Mouse (Mus musculus): ENCODE measurements at regions not wholly inside any gene's neighbourhood (a gene's known extent, or its start where the extent isn't known, plus 50 kb on each side); places are given as distances from the start of the nearest gene placed in this dataset.

- no peak for DNase-seq
- WGBS: 58% methylated on average over 4 of the region's 4 CpGs
- no peaks in the 10 kb centered on the region for H3K4me1 ChIP-seq (ENCODE audit: control insufficient read depth, insufficient read depth, low read length)
- H3K27ac ChIP-seq (ENCODE audit: insufficient read depth, low read depth, low read length): no peak overlapping the region
- H3K27me3 ChIP-seq (replicated peaks; ENCODE audit: control insufficient read depth, insufficient read depth, low read length): no peaks in the 10 kb centered on the region
- no peak overlapping the region for H3K4me3 ChIP-seq (ENCODE audit: insufficient read depth, low read depth, low read length)
- TF ChIP-seq CTCF (conservative IDR thresholded peaks at IDR 0.05; ENCODE audit: insufficient read depth, insufficient read length, low read depth, low read length) (no peak), POLR2A (IDR thresholded peaks at IDR 0.05; ENCODE audit: low read depth, low read length) (no peak)
- H3K36me3 ChIP-seq (ENCODE audit: control insufficient read depth, insufficient read depth, low read length): no peaks in the 10 kb centered on the region
These were observed 1626.3 kb upstream of the Gm6569 start for GRCm38 (mm10) chr15:72208076-72208475.

- Histone ChIP-seq H3K4me1 (ENCODE audit: control insufficient read depth, insufficient read depth, low read length) (no peaks in the 10 kb centered on the region), H3K36me3 (ENCODE audit: control insufficient read depth, insufficient read depth, low read length) (no peaks in the 10 kb centered on the region), H3K27me3 (replicated peaks; ENCODE audit: control insufficient read depth, insufficient read depth, low read length) (no peaks in the 10 kb centered on the region), H3K4me3 (ENCODE audit: insufficient read depth, low read depth, low read length) (no peak overlapping the region), H3K27ac (ENCODE audit: insufficient read depth, low read depth, low read length) (no peak overlapping the region)
- TF ChIP-seq POLR2A (IDR thresholded peaks at IDR 0.05; ENCODE audit: low read depth, low read length) (no peak), CTCF (conservative IDR thresholded peaks at IDR 0.05; ENCODE audit: insufficient read depth, insufficient read length, low read depth, low read length) (no peak)
- 85% methylated on average over 7 of the region's 7 CpGs for WGBS
- no peak for DNase-seq
These were observed 1625.4 kb upstream of the Gm6569 start for GRCm38 (mm10) chr15:72208973-72209372.

- peak; percentile 6 for DNase-seq
- Histone ChIP-seq H3K27me3 (replicated peaks; ENCODE audit: control insufficient read depth, insufficient read depth, low read length) (no peaks in the 10 kb centered on the region), H3K4me3 (ENCODE audit: insufficient read depth, low read depth, low read length) (no peak overlapping the region), H3K4me1 (ENCODE audit: control insufficient read depth, insufficient read depth, low read length) (no peaks in the 10 kb centered on the region), H3K27ac (ENCODE audit: insufficient read depth, low read depth, low read length) (no peak overlapping the region), H3K36me3 (ENCODE audit: control insufficient read depth, insufficient read depth, low read length) (no peaks in the 10 kb centered on the region)
- TF ChIP-seq CTCF (conservative IDR thresholded peaks at IDR 0.05; ENCODE audit: insufficient read depth, insufficient read length, low read depth, low read length): no peak
- no peak for TF ChIP-seq POLR2A (IDR thresholded peaks at IDR 0.05; ENCODE audit: low read depth, low read length)
- WGBS: 68% methylated on average over 5 of the region's 5 CpGs
These were observed 1616.6 kb upstream of the Gm6569 start for GRCm38 (mm10) chr15:72217731-72218130.

GRCm38 (mm10) chr15:72219985-72220384, 1614.4 kb upstream of the Gm6569 start:
- TF ChIP-seq POLR2A (IDR thresholded peaks at IDR 0.05; ENCODE audit: low read depth, low read length): no peak
- no peak for TF ChIP-seq CTCF (conservative IDR thresholded peaks at IDR 0.05; ENCODE audit: insufficient read depth, insufficient read length, low read depth, low read length)
- no peaks in the 10 kb centered on the region for H3K36me3 ChIP-seq (ENCODE audit: control insufficient read depth, insufficient read depth, low read length)
- WGBS: 80% methylated on average over 7 of the region's 7 CpGs
- no peaks in the 10 kb centered on the region for H3K4me1 ChIP-seq (ENCODE audit: control insufficient read depth, insufficient read depth, low read length)
- DNase-seq: no peak
- H3K4me3 ChIP-seq (ENCODE audit: insufficient read depth, low read depth, low read length): no peak overlapping the region
- H3K27me3 ChIP-seq (replicated peaks; ENCODE audit: control insufficient read depth, insufficient read depth, low read length): no peaks in the 10 kb centered on the region; the same call in 1 of the 2 replicates
- H3K27ac ChIP-seq (ENCODE audit: insufficient read depth, low read depth, low read length): no peak overlapping the region

- TF ChIP-seq POLR2A (IDR thresholded peaks at IDR 0.05; ENCODE audit: low read depth, low read length): no peak
- no peak for DNase-seq
- Histone ChIP-seq H3K36me3 (ENCODE audit: control insufficient read depth, insufficient read depth, low read length) (no peaks in the 10 kb centered on the region), H3K4me3 (ENCODE audit: insufficient read depth, low read depth, low read length) (no peak overlapping the region), H3K27me3 (replicated peaks; ENCODE audit: control insufficient read depth, insufficient read depth, low read length) (no peaks in the 10 kb centered on the region; the same call in 1 of the 2 replicates), H3K27ac (ENCODE audit: insufficient read depth, low read depth, low read length) (no peak overlapping the region), H3K4me1 (ENCODE audit: control insufficient read depth, insufficient read depth, low read length) (no peaks in the 10 kb centered on the region)
- 78% methylated on average over 6 of the region's 6 CpGs for WGBS
These were observed 1613.6 kb upstream of the Gm6569 start for GRCm38 (mm10) chr15:72220786-72221185.

GRCm38 (mm10) chr15:72232355-72232754, 1602.0 kb upstream of the Gm6569 start:
- Histone ChIP-seq H3K27ac (ENCODE audit: insufficient read depth, low read depth, low read length) (no peak overlapping the region), H3K4me1 (ENCODE audit: control insufficient read depth, insufficient read depth, low read length) (no peaks in the 10 kb centered on the region), H3K36me3 (ENCODE audit: control insufficient read depth, insufficient read depth, low read length) (no peaks in the 10 kb centered on the region), H3K4me3 (ENCODE audit: insufficient read depth, low read depth, low read length) (no peak overlapping the region), H3K27me3 (replicated peaks; ENCODE audit: control insufficient read depth, insufficient read depth, low read length) (no peaks in the 10 kb centered on the region)
- WGBS: 21% methylated on average over 2 of the region's 2 CpGs
- no peak for TF ChIP-seq CTCF (conservative IDR thresholded peaks at IDR 0.05; ENCODE audit: insufficient read depth, insufficient read length, low read depth, low read length)
- TF ChIP-seq POLR2A (IDR thresholded peaks at IDR 0.05; ENCODE audit: low read depth, low read length): no peak
- DNase-seq: no peak

- no peaks in the 10 kb centered on the region for H3K4me1 ChIP-seq (ENCODE audit: control insufficient read depth, insufficient read depth, low read length)
- H3K27ac ChIP-seq (ENCODE audit: insufficient read depth, low read depth, low read length): no peak overlapping the region
- TF ChIP-seq CTCF (conservative IDR thresholded peaks at IDR 0.05; ENCODE audit: insufficient read depth, insufficient read length, low read depth, low read length) (no peak), POLR2A (IDR thresholded peaks at IDR 0.05; ENCODE audit: low read depth, low read length) (no peak)
- H3K36me3 ChIP-seq (ENCODE audit: control insufficient read depth, insufficient read depth, low read length): no peaks in the 10 kb centered on the region
- no peak overlapping the region for H3K4me3 ChIP-seq (ENCODE audit: insufficient read depth, low read depth, low read length)
- 80% methylated on average over 3 of the region's 3 CpGs for WGBS
- DNase-seq: no peak
- no peaks in the 10 kb centered on the region for H3K27me3 ChIP-seq (replicated peaks; ENCODE audit: control insufficient read depth, insufficient read depth, low read length)
These were observed 1569.7 kb upstream of the Gm6569 start for GRCm38 (mm10) chr15:72264619-72265018.

- Histone ChIP-seq H3K4me1 (ENCODE audit: control insufficient read depth, insufficient read depth, low read length) (no peaks in the 10 kb centered on the region), H3K27ac (ENCODE audit: insufficient read depth, low read depth, low read length) (no peak overlapping the region), H3K27me3 (replicated peaks; ENCODE audit: control insufficient read depth, insufficient read depth, low read length) (no peaks in the 10 kb centered on the region), H3K36me3 (ENCODE audit: control insufficient read depth, insufficient read depth, low read length) (no peaks in the 10 kb centered on the region), H3K4me3 (ENCODE audit: insufficient read depth, low read depth, low read length) (no peak overlapping the region)
- WGBS: 70% methylated on average over 1 of the region's 1 CpGs
- no peak for TF ChIP-seq CTCF (conservative IDR thresholded peaks at IDR 0.05; ENCODE audit: insufficient read depth, insufficient read length, low read depth, low read length)
- TF ChIP-seq POLR2A (IDR thresholded peaks at IDR 0.05; ENCODE audit: low read depth, low read length): no peak
- DNase-seq: no peak
These were observed 1550.5 kb upstream of the Gm6569 start for GRCm38 (mm10) chr15:72283846-72284245.

All from kidney, adult 2 months (tissue).